Comparison of ENCODE assay signal across 29 mouse cellular contexts in genomic region chr9:66340394-66341094, GRCm38 (mm10). TPM values are rescaled to one million over a fixed set of nuclear protein-coding genes. Genes with fewer than 3 reads are reported as not detected.
A peak's percentile ranks its signal among the peaks of the same experiment; 100 is the strongest.
DNase-seq lines count a peak whose midpoint lies in the region; ATAC-seq and TF ChIP-seq lines count a peak whose summit lies in the region.
"Had no signal": no experiment of that assay in that cellular context is flagged by ENCODE, and none has a peak within 500 bp of the region (broad histone marks: within the 10 kb centered on the region; RNA-seq: fewer than 3 reads in every experiment).

No protein-coding gene starts in this region.

- H3K27me3 ChIP-seq in thymus, adult 2 months (ENCODE audit: control insufficient read depth, insufficient read depth, low read length), result no peaks in the 10 kb centered on the region
- H3K27me3 ChIP-seq in liver, embryonic 14.5 days (ENCODE audit: control insufficient read depth, insufficient read depth, low read length), result no peaks in the 10 kb centered on the region
- H3K27me3 ChIP-seq: embryonic facial prominence, embryonic 15.5 days; hindbrain, embryonic 12.5 days; limb, embryonic 12.5 days; neural tube, embryonic 12.5 days had no signal

- intact Hi-C loops in left cerebral cortex, postnatal 10 days (cut with DNase I), result no loop called here

- TF ChIP-seq POLR2A in thymus, adult 2 months (IDR thresholded peaks at IDR 0.05; ENCODE audit: control insufficient read depth, extremely low read depth, insufficient read depth, low read length, poor library complexity), result no peak

- no peak overlapping the region for H3K4me3 ChIP-seq in thymus, adult 2 months (ENCODE audit: control insufficient read depth, insufficient read depth, low read length)
- no peak overlapping the region for H3K4me3 ChIP-seq in liver, embryonic 14.5 days (ENCODE audit: insufficient read depth in 1 of 2, low read depth in 2 of 2, low read length in 2 of 2)
- H3K4me3 ChIP-seq: embryonic facial prominence, embryonic 15.5 days; forebrain, embryonic 10.5 days; heart, adult 2 months; heart, embryonic 13.5 days; hindbrain, embryonic 12.5 days; limb, embryonic 12.5 days; megakaryocyte, embryonic 14.5 days; neural tube, embryonic 12.5 days had no signal

- H3K9ac ChIP-seq in liver, embryonic 14.5 days (replicated peaks), result peak overlapping the region; percentile 21; the same call in 1 of the 2 replicates
- H3K9ac ChIP-seq: embryonic facial prominence, embryonic 15.5 days; forebrain, postnatal 0 days; heart, embryonic 13.5 days; hindbrain, embryonic 12.5 days; limb, embryonic 12.5 days; neural tube, embryonic 12.5 days had no signal

- no peak for TF ChIP-seq EP300 in liver, embryonic 14.5 days (IDR thresholded peaks at IDR 0.05; ENCODE audit: low read depth)

- 85% methylated on average over 3 of the region's 3 CpGs for WGBS in thymus, adult 2 months
- WGBS in liver, embryonic 14.5 days (ENCODE audit: insufficient replicate concordance), result 40% methylated on average over 3 of the region's 3 CpGs

- no peaks in the 10 kb centered on the region for H3K4me1 ChIP-seq in thymus, adult 2 months (replicated peaks; ENCODE audit: control insufficient read depth, insufficient read depth, low read length)
- peaks cover 8 to 10% of the 10 kb centered on the region in 2 experiments; a peak in 3 of 4 replicates for H3K4me1 ChIP-seq in liver, embryonic 14.5 days (replicated peaks; ENCODE audit: control insufficient read depth in 2 of 2, insufficient read depth in 2 of 2, low read length in 1 of 2)
- H3K4me1 ChIP-seq: embryonic facial prominence, embryonic 15.5 days; forebrain, embryonic 10.5 days; heart, embryonic 13.5 days; hindbrain, embryonic 12.5 days; neural tube, embryonic 12.5 days had no signal

- no peaks in the 10 kb centered on the region for H3K36me3 ChIP-seq in thymus, adult 2 months (ENCODE audit: control insufficient read depth, insufficient read depth, low read length)
- H3K36me3 ChIP-seq in liver, embryonic 14.5 days (replicated peaks; ENCODE audit: control insufficient read depth, insufficient read depth, low read depth), result no peaks in the 10 kb centered on the region
- H3K36me3 ChIP-seq: embryonic facial prominence, embryonic 15.5 days; forebrain, embryonic 10.5 days; heart, embryonic 13.5 days; hindbrain, embryonic 12.5 days; limb, embryonic 12.5 days; neural tube, embryonic 12.5 days had no signal

- ATAC-seq in erythroid progenitor cell, adult 5-6 weeks (replicated peaks; ENCODE audit: low FRiP score, poor library complexity, severe bottlenecking), result peak; percentile 76
- peak; percentile 82 for ATAC-seq in liver, embryonic 14.5 days (ENCODE audit: insufficient read depth)
- ATAC-seq: forebrain, postnatal 0 days; intestine, postnatal 0 days had no signal

- DNase-seq in thymus, postnatal 10 days (ENCODE audit: low spot score in 2 of 2), result peak; percentile 7 to 17
- no peak for DNase-seq in thymus, adult 2 months
- DNase-seq in liver, embryonic 14.5 days (ENCODE audit: low read depth in 3 of 3, low spot score in 3 of 3), result no peak
- no peak for DNase-seq in cerebellum, postnatal 25 days
- DNase-seq in left cerebral cortex, postnatal 10 days (ENCODE audit: extremely low spot score in 1 of 2, low spot score in 2 of 2), result no peak
- no peak for DNase-seq in kidney, adult 8-10 months
- DNase-seq: adrenal gland, postnatal 25 days; B cell, adult 2 months; cerebellum, adult 9-10 months; forebrain, postnatal 0 days; gastrocnemius, postnatal 14 days; heart, adult 2 months; heart, postnatal 14 days; lung, adult 2 months; lung, postnatal 14 days; midbrain, embryonic 14.5 days; retina, postnatal 1 day; right cerebral cortex, postnatal 25 days; spleen, adult 18-20 months had no signal

- TF ChIP-seq CTCF in thymus, adult 2 months (IDR thresholded peaks at IDR 0.05; ENCODE audit: borderline replicate concordance, control insufficient read depth, extremely low read depth, insufficient read depth, low read length, poor library complexity), result no peak
- peak; percentile 12; the same call in 1 of the 2 replicates for TF ChIP-seq CTCF in liver, embryonic 14.5 days (IDR thresholded peaks at IDR 0.05; ENCODE audit: low read depth)

- H3K27ac ChIP-seq in thymus, adult 2 months (ENCODE audit: control insufficient read depth, insufficient read depth, low read length), result no peak overlapping the region
- H3K27ac ChIP-seq in liver, embryonic 14.5 days, result no peak overlapping the region
- H3K27ac ChIP-seq: embryonic facial prominence, embryonic 15.5 days; forebrain, embryonic 10.5 days; heart, adult 2 months; heart, embryonic 13.5 days; hindbrain, embryonic 12.5 days; kidney, postnatal 0 days; limb, embryonic 12.5 days; neural tube, embryonic 12.5 days had no signal

- H3K9me3 ChIP-seq in liver, embryonic 14.5 days (ENCODE audit: control insufficient read depth, low read length), result no peaks in the 10 kb centered on the region
- H3K9me3 ChIP-seq: embryonic facial prominence, embryonic 15.5 days; forebrain, embryonic 10.5 days; heart, embryonic 13.5 days; hindbrain, embryonic 12.5 days; limb, embryonic 12.5 days; megakaryocyte, embryonic 14.5 days; neural tube, embryonic 12.5 days had no signal

- no peak overlapping the region for H3K4me2 ChIP-seq in liver, embryonic 14.5 days (ENCODE audit: low read depth)
- H3K4me2 ChIP-seq: embryonic facial prominence, embryonic 15.5 days; heart, embryonic 13.5 days; hindbrain, embryonic 12.5 days; limb, embryonic 12.5 days; neural tube, embryonic 12.5 days had no signal

RNA-seq across cellular contexts. Expression of gene Herc1, which starts 9.7 kb away (rescaled TPM):
- 28.2 and 28.6 TPM in 2 replicates for polyA plus RNA-seq in thymus, adult 2 months (2012; rRNA removed)
- total RNA-seq in erythroid progenitor cell, adult 5-6 weeks (2015; ENCODE audit: low replicate concordance), result 454 and 527 TPM in 2 replicates
- 839 and 902 TPM in 2 replicates for total RNA-seq in erythroid progenitor cell, adult 5-6 weeks (2017; ENCODE audit: low replicate concordance)
- polyA plus RNA-seq in liver, embryonic 14.5 days (2012; rRNA removed), result 18.8 and 23.9 TPM in 2 replicates
- 25.0 and 25.7 TPM in 2 replicates for polyA plus RNA-seq in liver, embryonic 14.5 days (2014; fragmentation: Nextera tagmentation; extraction: Ambion mirVana)
- 100 to 1,000 TPM; 118 to 119 TPM for total RNA-seq in left cerebral cortex, postnatal 10 days (2021)

Comparison
In these comparisons a context has a peak if more than half of its experiments do, and no peak if none do; other contexts are left out.
1. DNase-seq: peak in thymus, postnatal 10 days (2 of 2); none in thymus, adult 2 months (single experiment), liver, embryonic 14.5 days (0 of 3), cerebellum, postnatal 25 days (0 of 2), left cerebral cortex, postnatal 10 days (0 of 2) and kidney, adult 8-10 months (0 of 2).